Mouse (Mus musculus): ENCODE measurements around the gene Col24a1.

Col24a1 gene

DNA sequence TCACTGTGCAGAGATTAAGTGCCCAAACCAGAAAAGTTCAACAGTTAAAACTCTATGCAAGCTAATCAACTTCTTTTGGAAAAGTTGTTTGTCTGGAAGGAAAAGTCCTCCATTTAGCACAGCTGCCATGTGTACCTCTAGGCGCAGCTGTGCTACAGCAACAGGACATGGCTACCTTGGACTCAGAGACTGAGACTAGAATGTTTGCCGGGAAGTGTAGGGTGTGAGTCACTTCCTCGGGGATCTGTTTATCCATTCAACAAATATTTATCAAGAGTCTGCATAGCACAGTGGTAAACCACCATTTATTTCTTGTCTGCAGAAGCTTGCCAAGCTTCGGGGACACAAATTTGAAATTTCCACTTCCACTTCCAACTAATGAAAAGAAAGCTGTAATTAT is 178.8 kb downstream of the Col24a1 start:
- DNase-seq = no peak

DNA sequence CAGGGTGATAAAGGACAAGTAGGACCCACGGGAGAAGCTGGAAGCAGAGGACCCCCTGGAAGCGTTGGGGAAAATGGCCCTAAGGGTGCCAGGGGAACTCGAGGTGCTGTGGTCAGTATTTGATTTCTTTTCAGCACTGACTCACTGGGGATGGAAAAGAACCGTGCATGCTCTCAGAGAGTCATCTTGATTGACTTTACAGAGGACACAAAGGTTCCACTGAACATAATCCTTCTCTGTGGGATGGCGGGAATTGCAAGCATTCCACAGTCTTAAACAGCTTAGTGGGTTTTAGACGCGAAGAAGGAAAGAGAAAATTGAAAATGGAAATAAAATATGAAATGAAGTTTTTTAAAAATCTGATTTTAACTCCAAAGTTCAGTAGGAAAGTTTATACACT is 181.9 kb downstream of the Col24a1 start:
- DNase-seq = no peak

DNA sequence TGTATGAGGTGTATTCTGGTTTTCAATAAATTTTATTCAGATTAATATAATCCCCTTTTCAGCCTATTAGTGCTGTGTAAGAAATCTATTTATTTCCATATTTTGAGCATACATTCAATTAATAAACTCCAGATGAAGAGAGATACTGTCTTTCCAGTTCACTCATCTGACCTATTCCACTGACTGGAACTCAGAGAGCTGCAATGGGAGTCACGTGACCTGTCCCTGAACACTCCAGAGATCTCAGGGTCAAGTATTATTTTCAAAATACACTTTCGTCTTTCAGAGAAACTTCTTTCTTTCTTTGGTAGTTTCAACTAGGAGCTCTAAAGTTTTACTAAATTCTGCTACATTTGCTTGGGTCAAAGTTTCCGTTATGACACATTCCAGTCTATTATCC is 184.4 kb downstream of the Col24a1 start:
- DNase-seq = no peak

DNA sequence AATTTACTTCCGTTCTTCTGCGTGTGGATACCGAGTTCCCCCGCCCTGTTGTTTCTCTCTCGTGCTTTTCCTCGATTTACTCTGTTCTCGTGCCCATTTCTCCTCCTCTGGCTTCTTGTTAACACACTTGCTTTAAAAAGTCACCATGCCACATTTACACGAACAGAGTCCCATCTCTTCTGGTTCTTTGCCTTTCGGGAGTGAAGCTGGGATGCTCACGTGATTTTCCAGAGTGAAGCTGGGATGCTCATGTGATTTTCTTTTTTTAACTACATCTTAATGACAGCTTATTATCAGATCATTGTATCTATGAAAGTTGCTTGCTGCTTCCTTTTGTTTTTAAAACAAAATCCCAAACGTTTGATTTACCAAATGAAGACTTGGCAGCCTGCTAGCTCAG is 184.8 kb downstream of the Col24a1 start:
- DNase-seq = no peak

DNA sequence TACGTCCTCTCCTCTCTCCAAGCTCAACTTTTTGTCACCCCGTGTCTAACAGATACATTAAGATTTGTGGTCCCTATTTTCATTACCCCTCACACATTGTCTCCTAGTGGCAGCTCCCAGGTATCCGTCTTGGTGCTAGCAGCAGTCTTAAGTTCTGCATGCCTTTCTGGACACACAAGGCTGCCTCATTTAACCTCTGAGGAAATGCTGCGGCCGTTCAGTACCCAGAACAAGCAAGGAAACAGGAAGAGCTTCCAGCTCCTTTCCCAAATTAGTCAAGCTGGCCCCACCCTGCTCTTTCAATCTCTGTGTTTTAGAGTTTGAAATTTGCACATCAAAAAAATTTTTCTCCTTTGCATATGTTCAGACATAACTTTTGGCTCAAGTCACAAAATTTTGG is 186.2 kb downstream of the Col24a1 start:
- DNase-seq = no peak

DNA sequence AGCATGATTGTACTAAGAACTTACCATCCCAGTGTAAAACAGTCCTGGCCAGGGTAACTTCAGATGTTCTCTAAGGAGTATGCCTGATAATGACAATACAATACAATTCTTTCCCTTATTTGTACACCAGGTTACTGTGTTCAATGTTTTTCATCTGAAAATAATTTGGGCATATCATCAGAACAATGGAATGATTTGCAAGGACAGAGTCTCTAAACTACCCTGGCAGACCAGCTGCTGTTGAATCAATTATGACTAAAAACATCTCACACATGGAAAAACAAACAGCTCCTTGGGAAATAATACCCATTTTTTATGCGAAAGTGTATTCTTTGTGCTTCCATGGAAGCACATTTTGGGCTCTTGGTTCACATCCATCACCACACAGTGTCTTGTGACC is 198.0 kb downstream of the Col24a1 start:
- peak; percentile 27 for DNase-seq

DNA sequence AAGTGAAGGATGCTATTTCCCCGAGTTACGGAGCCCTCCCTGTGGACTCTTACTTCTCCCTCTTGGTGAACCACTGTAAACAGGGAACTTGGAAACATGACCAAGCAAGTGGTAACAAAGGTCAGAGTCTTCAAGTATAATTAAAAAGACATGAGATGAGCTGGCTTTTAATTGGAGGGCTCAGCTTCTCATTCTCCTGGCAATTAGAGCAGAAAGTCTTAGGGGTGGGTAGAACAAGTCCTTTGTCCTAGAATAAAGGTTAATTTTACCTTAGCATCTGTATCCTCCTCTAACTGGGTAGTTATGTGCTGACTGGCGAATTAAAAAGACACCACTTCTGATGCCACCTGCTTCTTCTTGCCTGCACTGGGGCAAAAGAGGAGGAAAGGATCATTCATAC is 199.1 kb downstream of the Col24a1 start:
- DNase-seq = peak; percentile 81

DNA sequence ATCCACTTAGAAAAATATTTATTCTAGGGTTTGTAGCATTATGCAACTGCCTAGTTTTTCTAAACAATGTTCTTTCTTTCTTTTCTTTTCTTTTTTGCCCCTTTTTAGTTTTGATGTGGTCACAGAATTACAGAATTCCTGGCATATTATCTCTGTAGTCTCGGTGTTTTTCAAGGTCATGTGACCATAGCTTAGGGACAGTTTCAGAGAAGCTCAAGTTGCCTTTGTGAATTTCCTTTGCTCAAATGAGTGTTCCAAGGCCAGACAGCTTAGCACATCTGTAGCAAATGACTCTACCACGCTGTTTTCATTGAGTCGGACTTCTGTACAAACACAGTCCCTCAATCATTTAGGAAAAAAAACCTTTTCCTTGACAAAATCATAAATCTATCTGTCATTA is 205.9 kb downstream of the Col24a1 start:
- no peak for DNase-seq

DNA sequence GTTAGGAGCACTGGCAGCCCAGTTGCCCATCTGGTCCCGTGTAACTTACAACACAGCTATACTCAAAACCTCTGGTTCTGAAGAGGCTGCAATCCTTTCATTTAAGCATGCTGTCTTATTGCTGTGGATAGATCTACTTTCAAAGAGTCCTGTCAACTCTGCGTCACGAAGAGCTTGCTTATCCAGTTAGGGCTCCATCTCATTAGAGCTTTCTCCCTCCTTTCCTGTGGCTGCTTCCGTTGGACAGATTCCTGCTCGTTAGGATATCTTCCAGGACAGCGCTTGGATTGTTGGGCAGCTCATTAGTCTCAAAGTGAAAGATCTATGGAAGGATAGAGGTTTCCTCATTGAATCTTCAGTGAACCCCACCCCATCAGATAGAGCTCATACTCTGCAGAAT is 206.6 kb downstream of the Col24a1 start:
- DNase-seq = peak; percentile 72

DNA sequence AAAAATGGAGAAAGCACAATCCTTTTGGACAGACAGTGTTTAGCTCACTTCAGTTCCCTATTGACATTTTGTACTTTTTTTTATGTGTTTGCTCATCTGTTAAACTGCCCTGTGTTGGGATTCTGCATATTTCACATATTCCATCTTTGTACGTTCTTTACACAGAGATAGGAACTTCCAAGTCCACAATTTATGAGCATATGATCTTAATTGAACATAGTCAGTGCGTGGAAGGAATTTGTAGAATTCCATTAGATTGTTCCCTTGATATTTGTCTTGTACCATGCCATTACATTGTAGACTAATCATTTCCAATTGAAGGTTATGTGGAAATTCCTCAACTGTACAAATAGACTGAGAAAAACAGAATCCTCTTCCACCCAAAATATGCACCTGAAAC is 212.6 kb downstream of the Col24a1 start:
- no peak for DNase-seq

DNA sequence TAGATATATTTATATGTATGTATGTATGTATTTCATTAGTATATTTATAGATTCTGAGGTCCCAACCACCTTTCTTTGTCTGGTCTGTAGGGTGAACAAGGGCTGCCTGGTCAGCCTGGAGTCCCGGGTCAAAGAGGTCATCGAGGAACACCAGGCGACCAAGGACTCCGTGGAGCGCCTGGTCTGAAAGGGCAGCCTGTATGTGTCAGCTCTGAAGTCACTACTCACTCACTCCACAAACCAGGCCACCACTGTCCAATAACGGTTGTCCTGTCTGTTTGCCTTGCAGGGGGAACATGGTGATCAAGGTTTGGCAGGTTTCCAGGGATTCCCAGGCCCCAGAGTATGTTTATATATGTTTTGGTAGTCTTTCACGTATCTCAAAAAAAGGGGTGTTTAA is 216.3 kb downstream of the Col24a1 start:
- DNase-seq = no peak

DNA sequence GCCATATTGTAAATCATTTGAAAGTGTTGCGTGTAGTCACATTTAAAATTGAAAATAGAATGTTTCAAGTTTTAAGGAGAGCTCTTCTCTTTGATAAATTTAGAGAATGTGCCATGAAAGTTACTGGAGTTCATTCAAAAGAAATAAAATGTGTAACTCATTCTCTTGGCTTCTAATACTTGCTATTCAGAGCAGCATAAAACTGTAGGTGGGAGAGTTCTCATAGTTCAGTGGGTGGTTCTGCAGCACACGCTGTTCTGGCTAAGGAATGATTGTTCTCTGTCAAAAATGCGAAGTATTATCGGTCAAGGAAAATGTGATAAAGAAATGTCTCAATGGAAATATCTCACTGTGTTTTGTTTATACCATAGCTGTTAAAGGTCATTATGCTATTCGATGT is 221.9 kb downstream of the Col24a1 start:
- no peak for DNase-seq

DNA sequence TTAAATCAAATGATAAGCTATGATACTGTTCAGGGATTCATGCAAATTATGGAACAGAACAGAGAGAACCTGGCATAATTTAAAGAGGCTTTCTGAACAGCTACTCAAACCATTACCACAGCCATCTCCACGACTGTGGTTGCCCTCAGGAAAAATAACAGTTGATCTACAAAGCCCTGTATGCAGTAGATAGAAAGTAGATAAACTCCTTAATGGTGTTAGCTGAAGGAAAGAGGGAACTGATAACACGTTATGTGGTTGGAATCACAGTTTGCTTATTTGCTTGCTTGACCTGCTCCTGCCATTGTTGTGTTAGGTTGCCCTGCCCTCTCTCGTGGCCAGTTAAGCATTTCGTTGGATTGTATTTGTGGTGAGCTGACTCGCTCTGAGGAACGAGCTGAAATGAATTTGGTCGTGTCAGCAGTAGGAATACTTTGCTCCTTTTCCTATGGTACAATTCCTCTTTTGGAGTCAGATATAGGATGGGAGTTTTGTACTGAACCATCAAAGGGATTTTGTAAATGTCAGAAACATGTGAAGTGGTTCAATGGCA is 229.3 kb downstream of the Col24a1 start:
- no peak for DNase-seq

DNA sequence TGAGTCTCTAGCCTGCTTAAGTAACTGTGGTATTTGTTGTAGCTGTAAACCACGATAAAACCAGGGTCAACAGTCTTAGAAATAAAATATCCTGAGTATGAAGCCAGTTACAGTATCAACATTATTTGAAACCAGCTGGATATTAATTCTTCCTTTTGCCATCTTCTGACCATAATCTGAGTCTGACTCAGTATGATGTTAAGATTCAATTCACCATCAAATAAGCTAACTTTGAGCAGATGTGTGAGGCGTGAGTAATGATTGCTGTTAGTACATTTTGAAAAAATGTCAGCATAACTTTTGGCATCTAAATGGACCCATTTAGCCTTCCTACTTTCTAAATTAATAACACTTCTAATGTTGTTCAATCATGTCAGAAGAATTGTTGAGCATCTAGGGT is 230.0 kb downstream of the Col24a1 start:
- DNase-seq = no peak

DNA sequence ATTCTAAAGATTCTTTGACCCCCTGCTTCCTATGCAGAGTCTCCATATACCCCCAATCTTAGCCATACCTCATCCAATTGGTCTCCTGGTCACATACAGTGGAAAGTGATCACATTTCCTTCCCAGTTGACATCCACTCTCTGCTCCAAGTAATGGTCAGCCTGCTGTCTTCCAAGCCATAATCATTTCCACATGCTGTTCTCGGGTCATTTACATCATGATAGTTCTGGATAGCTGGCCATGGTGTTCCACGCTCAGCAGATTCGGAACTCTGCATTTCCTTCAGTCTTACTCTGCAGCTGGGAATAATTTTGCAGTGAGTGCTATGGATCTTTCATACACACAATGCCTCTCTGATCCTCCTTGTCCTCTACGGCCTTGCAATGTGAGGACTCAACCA is 233.0 kb downstream of the Col24a1 start:
- DNase-seq = no peak

DNA sequence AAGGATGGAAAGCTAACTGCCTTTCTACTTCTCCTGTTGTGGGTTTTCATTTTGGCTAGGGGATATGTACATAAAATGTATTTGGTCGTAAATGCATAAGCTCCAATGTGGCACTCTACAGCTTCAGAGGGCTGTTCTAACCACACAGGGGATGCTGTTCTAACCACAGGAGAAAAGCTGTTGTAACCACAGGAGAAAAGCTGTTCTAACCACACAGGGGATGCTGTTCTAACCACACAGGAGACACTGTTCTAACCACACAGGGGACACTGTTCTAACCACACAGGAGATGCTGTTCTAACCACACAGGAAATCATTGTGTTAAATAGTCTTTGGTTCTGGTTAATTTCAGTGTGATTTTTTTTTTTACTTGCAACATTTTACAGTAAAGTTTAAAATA is 245.6 kb downstream of the Col24a1 start:
- DNase-seq = no peak

DNA sequence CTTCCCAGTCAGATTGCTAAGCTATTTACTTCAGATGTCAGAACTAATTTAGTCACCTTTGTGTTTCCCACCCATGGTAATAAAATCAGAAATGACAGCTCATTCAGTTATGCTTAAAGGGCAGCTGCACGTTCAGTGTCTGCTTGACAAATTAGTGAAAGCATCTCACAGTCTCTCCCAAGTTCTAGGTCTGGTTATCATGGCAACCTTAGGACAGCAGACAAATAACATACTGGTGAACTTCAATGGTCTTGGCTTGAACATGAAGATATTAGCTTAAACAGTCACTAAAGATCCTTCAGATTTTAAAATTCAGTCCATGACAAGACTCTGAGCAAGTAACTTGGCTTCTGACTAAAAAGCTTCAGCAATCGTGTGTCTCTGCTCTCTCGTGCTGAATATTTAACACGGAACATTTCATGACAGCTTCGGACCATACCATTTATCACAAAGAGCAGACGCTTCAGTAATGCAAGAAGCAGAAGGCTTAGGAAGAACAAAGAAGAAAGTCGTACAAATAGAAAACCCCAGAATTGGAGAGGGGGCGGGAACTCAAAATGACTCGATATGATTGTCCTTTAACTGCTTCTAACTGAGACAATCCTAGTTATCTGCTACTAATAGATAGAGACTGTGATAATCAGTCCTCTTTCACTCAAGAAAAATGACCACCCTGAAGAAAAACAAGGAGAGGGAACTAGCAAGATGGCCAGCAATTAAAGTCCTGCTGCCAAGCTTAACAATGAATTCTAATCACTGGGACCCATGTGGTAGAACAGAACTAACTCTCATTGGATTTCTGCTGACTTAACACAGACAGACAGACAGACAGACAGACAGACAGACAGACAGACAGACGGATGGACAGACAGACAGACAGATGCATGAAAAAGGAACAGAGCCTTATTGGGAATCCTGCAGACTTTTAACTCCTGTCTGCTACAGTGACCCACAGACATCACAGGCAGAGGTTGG is 256.5 kb downstream of the Col24a1 start:
- peak; percentile 83 for DNase-seq

DNA sequence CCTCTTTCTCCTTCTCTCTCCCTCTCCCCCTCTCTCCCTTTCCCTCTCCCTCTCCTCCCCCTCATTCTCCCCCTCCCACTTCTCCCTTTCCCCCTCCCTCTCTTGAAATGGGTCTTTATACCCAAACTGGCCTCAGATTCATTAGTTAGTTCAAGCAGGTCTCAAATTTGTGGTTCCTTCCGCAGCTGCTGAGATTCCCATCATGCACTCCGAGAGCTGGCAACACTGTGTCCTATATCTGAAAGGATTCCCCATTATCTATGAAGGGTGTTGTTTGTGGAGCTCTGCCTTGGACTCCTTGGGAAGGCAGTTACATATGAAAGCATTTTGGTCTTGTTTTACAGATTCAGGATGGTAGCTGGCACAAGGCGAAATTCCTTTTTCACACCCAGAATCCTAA is 257.9 kb downstream of the Col24a1 start:
- peak; percentile 65 for DNase-seq

DNA sequence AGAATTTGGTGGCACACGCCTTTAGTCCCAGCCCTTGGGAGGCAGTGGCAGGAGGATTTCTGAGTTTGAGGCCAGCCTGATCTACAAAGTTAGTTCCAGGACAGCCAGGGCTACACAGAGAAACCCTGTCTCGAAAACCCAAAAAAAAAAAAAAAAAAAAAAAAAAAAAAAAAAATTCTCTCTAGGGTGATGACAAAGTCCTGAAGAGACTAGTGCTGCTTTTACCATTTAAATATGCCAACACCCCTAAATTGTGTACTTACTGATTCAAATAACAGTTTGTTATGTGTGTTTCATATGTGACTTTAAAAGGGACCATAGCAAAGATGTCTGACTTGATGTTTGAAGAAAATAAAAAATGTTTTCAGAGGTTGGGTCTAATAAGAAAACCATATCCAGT is 262.1 kb downstream of the Col24a1 start:
- DNase-seq = no peak

DNA sequence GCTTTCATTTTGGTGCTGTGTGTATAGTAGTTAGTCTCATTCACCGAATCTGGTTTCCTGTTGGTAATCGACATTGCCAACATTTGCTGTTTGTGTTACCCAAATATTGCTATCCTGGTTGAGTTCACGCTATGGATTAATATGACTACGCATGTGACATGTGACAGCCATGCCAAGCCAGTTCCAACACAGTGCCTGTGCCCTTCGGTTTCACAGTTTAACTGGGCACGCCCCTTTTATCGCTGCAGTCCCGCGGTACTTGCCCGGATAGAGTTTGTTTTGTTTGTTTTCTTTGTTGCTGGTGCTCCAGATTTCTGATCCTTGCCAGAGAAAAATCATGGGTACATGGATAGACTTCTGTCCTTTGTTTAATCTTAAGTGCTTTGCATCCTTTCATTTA is 263.9 kb downstream of the Col24a1 start:
- DNase-seq = no peak

DNA sequence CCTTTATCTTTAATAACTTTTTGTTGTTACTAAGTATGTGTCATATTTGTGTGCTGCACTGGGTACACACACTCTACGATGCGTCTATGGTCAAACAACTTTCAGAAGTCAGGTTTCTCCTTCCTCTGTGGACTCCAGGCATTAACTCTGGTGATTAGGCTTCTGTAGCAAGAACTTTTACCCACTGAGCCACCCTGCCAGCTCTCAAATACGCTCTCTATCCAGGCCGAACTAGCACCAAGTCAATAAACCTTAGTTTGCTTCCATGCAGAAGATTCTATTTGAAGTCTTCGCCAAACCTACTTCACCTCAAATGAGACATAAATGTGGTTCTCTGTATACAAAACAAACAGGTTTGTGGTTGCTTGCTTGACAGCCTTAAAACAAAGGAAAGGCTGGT is 267.4 kb downstream of the Col24a1 start:
- no peak for DNase-seq

DNA sequence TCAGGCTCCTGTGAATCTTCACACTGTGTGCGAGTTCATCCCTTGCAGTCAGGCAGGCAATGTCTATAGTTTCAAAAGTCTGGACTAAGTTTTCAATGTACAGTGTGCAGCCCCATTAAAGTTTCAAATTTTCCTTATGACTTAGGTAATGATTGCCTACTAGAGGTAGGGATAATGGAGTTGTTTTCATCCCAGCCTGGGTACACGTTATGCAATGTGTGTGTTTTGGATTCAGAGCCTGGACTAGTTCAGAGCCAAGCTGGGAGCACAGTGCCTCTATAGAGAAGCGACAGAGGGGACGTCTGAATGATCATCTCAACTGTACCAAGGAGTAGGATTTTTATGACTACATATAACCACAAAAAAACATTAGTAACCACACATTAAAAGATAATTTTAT is 267.8 kb downstream of the Col24a1 start:
- DNase-seq = no peak

DNA sequence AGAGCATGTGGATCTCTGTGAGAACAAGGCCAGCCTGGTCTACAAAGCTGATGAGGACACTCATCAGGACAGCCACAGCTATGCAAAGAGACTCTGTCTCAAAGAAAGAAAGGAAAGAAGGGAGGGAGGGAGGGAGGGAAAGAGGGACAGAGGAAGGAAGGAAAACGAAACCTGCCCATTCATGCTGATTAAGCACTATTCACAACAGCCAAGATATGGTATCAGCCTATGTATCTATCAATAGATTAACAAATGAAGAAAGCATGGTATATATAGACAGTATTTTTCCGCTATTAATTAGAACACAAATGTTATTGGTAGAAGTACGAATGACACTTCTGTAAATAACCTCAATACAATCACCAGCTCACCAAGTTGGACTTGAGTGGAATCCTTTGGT is 282.2 kb downstream of the Col24a1 start:
- DNase-seq = no peak

DNA sequence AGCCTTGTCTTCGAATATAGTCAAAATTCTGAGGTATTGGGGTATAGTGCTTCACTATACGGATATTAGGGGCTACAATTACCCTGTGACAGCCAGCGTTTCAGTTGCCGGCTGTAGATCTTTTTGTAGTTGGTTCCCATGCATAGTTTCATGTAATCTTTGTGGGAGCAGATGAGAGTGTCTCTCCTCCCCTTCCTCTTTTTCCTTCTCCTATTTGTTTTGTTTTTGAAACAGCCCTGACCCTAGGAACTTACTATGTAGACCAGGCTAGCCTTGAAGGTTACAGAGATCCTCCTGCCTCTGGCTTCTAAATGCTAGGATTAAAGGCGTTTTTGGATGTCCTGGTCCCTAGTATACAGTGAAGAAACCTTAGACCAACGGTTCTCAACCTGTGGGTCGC is 283.1 kb downstream of the Col24a1 start:
- DNase-seq = no peak
